16 mouse cellular contexts compared by ENCODE assay signal in the genomic region with DNA sequence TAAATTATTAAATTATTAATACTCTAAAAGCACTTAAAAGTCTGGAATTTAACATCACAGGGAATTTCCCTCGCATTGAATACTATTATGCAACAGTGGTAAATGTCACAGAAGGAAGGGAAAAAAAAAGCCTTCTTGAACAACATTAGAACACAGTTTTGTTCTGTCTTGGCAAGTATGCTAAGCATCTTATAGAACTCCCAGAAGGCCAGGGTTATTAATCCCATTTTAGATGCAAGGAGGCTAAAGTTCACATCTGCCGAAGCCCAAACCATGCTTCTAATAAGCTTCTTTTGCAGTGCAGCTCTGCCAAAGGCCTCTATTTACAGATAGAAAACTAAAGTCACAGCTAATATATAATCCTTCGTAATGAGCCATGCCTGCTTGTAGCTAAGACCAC.
DNase-seq lines count a peak whose midpoint lies in the region; ATAC-seq and TF ChIP-seq lines count a peak whose summit lies in the region.
"Had no signal": no experiment of that assay in that cellular context is flagged by ENCODE, and none has a peak within 500 bp of the region (broad histone marks: within the 10 kb centered on the region; RNA-seq: fewer than 3 reads in every experiment).

No protein-coding gene starts in this region.

- no peak for TF ChIP-seq CTCF in lung, embryonic 14.5 days (IDR thresholded peaks at IDR 0.05; ENCODE audit: low read depth)
- no peak for TF ChIP-seq CTCF in brain, embryonic 14.5 days (IDR thresholded peaks at IDR 0.05; ENCODE audit: borderline replicate concordance, extremely low read depth, insufficient read depth, insufficient read length)

- no peaks in the 10 kb centered on the region for H3K27me3 ChIP-seq in lung, embryonic 14.5 days (ENCODE audit: insufficient read depth, low read length)
- no peaks in the 10 kb centered on the region for H3K27me3 ChIP-seq in limb, embryonic 14.5 days (ENCODE audit: control insufficient read depth, insufficient read depth, low read length)

- peaks cover 44% of the 10 kb centered on the region for H3K4me1 ChIP-seq in lung, embryonic 14.5 days (ENCODE audit: insufficient read depth)
- H3K4me1 ChIP-seq in limb, embryonic 14.5 days (ENCODE audit: control insufficient read depth, insufficient read depth, low read length): peaks cover 34% of the 10 kb centered on the region

- no peaks in the 10 kb centered on the region for H3K9me3 ChIP-seq in lung, embryonic 14.5 days (ENCODE audit: low read depth, low read length)
- no peaks in the 10 kb centered on the region for H3K9me3 ChIP-seq in limb, embryonic 14.5 days (ENCODE audit: control insufficient read depth, low read length)

- no peak overlapping the region for H3K4me3 ChIP-seq in lung, embryonic 14.5 days (ENCODE audit: low read depth, low read length)
- H3K4me3 ChIP-seq in limb, embryonic 14.5 days (replicated peaks; ENCODE audit: low read length): no peak overlapping the region
- H3K4me3 ChIP-seq: heart, adult 2 months had no signal

- WGBS in lung, embryonic 14.5 days: 36% methylated on average over 3 of the region's 3 CpGs
- WGBS in limb, embryonic 14.5 days: 31% methylated on average over 3 of the region's 3 CpGs

- H3K9ac ChIP-seq in lung, embryonic 14.5 days: no peak overlapping the region
- no peak overlapping the region; the same call in 1 of the 2 replicates for H3K9ac ChIP-seq in limb, embryonic 14.5 days (ENCODE audit: low read depth, low read length, severe bottlenecking)
- H3K9ac ChIP-seq: hindbrain, embryonic 14.5 days had no signal

- no peaks in the 10 kb centered on the region for H3K36me3 ChIP-seq in lung, embryonic 14.5 days (ENCODE audit: insufficient read depth)
- no peaks in the 10 kb centered on the region for H3K36me3 ChIP-seq in limb, embryonic 14.5 days (ENCODE audit: control insufficient read depth, insufficient read depth, low read length)

- intact Hi-C loops in left cerebral cortex, postnatal 25 days (cut with DNase I): no loop called here

- TF ChIP-seq POLR2A in brain, embryonic 14.5 days (IDR thresholded peaks at IDR 0.05; ENCODE audit: borderline replicate concordance, extremely low read depth, insufficient read depth, insufficient read length, poor library complexity, severe bottlenecking): no peak
- TF ChIP-seq POLR2A in limb, embryonic 14.5 days (IDR thresholded peaks at IDR 0.05; ENCODE audit: borderline replicate concordance, extremely low read depth, insufficient read depth, insufficient read length): no peak

- H3K4me2 ChIP-seq in lung, embryonic 14.5 days: no peak overlapping the region
- no peak overlapping the region for H3K4me2 ChIP-seq in limb, embryonic 14.5 days (replicated peaks; ENCODE audit: low read depth, low read length, severe bottlenecking)
- H3K4me2 ChIP-seq: hindbrain, embryonic 14.5 days had no signal

- peak; percentile 76 for ATAC-seq in lung, embryonic 14.5 days (ENCODE audit: insufficient read depth)
- ATAC-seq in limb, embryonic 14.5 days (ENCODE audit: low FRiP score, low read depth): no peak
- ATAC-seq: CD4-positive, CD25-positive, alpha-beta regulatory T cell, adult 4 months had no signal

- H3K27ac ChIP-seq in lung, embryonic 14.5 days (ENCODE audit: low read depth): peak overlapping the region; percentile 86
- peak overlapping the region; percentile 56; the same call in 1 of the 2 replicates for H3K27ac ChIP-seq in limb, embryonic 14.5 days (replicated peaks; ENCODE audit: low read depth, low read length)
- H3K27ac ChIP-seq: heart, adult 2 months; hindbrain, embryonic 14.5 days had no signal

- peak; percentile 92 for DNase-seq in lung, embryonic 14.5 days
- no peak for DNase-seq in lung, postnatal 36 days
- DNase-seq in adipocyte (ENCODE audit: low spot score): peak; percentile 37
- peak; percentile 55 for DNase-seq in brain, embryonic 14.5 days (ENCODE audit: low read depth)
- peak; percentile 59 for DNase-seq in limb, embryonic 14.5 days (ENCODE audit: low spot score)
- no peak for DNase-seq in left cerebral cortex, postnatal 25 days (ENCODE audit: low spot score in 2 of 2)
- DNase-seq in cerebellum, postnatal 4 days (ENCODE audit: low spot score in 2 of 2): no peak
- DNase-seq: adrenal gland, adult 8-10 months; cerebellum, adult 9-11 months; gastrocnemius, postnatal 10 days; heart, adult 2 months; kidney, postnatal 25 days; right cerebral cortex, postnatal 25 days; thymus, adult 18-20 months had no signal

Comparison
In these comparisons a context has a peak if more than half of its experiments do, and no peak if none do; other contexts are left out.
1. DNase-seq: peak in lung, embryonic 14.5 days (single experiment), adipocyte (single experiment), brain, embryonic 14.5 days (single experiment) and limb, embryonic 14.5 days (single experiment); none in lung, postnatal 36 days (single experiment), left cerebral cortex, postnatal 25 days (0 of 2) and cerebellum, postnatal 4 days (0 of 2).